Mouse (Mus musculus): Measurements from ENCODE around the gene Rad51. TPM values are rescaled to one million over a fixed set of nuclear protein-coding genes. Genes with fewer than 3 reads are reported as not detected.

Rad51 gene
- total and polyA plus RNA-seq, 3 experiments: 0.44 to 1.0 (median 0.48) TPM

DNA sequence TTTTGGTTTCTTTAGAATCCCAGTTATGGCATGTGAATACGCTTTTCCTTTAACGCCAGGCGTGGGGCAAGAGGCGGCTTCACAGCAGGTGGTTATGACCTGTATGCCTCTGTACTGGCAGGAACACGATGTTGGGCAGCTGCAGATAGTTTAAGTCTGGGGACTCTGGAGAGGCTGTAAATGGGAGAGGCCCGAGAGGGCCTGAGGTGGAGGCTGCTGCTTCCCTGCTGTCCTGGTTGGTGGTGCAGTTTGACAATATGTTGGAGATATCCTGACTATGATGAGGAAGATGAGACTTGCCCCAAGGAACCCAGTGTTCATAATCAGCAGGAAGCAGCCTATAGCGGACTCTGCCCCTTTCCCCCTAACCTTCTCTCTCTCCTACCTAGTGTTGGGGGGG, 70.3 kb downstream of the Rad51 start:
- 93% methylated on average over 7 of the region's 7 CpGs for WGBS
- Histone ChIP-seq H3K4me3 (no peak overlapping the region), H3K4me1 (ENCODE audit: control insufficient read depth, insufficient read depth, low read length) (no peaks in the 10 kb centered on the region), H3K79me2 (replicated peaks; ENCODE audit: control insufficient read depth, insufficient read depth, low read length) (no peaks in the 10 kb centered on the region), H3K27ac (no peak overlapping the region), H3K27me3 (ENCODE audit: control insufficient read depth, insufficient read depth, low read length) (no peaks in the 10 kb centered on the region), H3K9ac (ENCODE audit: low read depth, low read length) (no peak overlapping the region), H3K36me3 (ENCODE audit: control insufficient read depth, insufficient read depth, low read length) (no peaks in the 10 kb centered on the region)
- intact Hi-C loops (cut with DNase I): loop anchor here (10.0 kb wide), 1 partner anchor 418 kb away; the partner anchor contains the start of gene Ccdc9b
- DNase-seq: no peak
- TF ChIP-seq EP300 (IDR thresholded peaks at IDR 0.05; ENCODE audit: insufficient read depth, low read depth, low read length) (no peak), CTCF (IDR thresholded peaks at IDR 0.05) (no peak)

DNA sequence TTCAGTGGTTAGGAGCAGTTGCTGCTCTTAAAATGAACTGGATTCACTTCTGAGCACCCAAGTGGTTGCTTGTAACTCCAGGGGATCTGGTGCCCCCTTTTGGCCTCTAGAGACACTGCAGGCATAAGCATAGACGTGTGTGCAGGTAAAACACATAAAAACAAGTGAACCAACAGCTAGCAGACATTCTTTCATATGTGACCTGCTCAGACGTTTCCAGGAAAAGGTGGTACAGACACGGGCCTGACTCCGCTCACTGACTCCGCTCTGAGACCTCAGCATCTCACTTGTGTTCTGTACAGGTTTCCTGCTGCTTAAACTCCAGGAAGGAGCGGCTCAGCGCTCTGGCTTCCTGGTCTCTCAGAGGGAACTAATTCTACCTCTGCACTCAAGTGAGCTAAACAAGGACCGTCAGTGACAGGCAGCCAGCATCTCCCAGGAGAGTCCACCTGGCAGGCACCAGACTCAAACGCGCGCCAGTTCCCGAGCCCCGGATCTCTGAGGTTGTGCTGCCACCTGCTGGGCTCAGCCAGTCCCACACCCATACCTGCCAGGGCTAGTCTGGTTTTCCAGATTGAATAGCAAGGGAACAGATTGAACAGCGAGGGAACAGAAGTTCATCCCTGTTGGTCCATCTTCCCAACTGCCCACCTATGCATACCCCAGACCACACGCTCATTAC, 76.6 kb downstream of the Rad51 start:
- DNase-seq: peak; percentile 85 to 92
- no peaks in the 10 kb centered on the region for H3K27me3 ChIP-seq (ENCODE audit: control insufficient read depth, insufficient read depth, low read length)
- WGBS: 3% methylated on average over 15 of the region's 15 CpGs
- no peak overlapping the region for H3K27ac ChIP-seq
- peak overlapping the region; percentile 26; the same call in 1 of the 2 replicates for H3K4me3 ChIP-seq
- no peaks in the 10 kb centered on the region for H3K79me2 ChIP-seq (replicated peaks; ENCODE audit: control insufficient read depth, insufficient read depth, low read length)
- no peaks in the 10 kb centered on the region for H3K36me3 ChIP-seq (ENCODE audit: control insufficient read depth, insufficient read depth, low read length)
- intact Hi-C loops (cut with DNase I): loop anchor here (2.0 to 10.0 kb wide), 5 partner anchors 22 to 424 kb away; partner anchors contain the start of genes Ccdc9b, Gchfr and Rad51
- H3K4me1 ChIP-seq (ENCODE audit: control insufficient read depth, insufficient read depth, low read length): peaks cover 1% of the 10 kb centered on the region; the same call in 1 of the 2 replicates
- H3K9ac ChIP-seq (ENCODE audit: low read depth, low read length): no peak overlapping the region
- TF ChIP-seq EP300 (IDR thresholded peaks at IDR 0.05; ENCODE audit: insufficient read depth, low read depth, low read length) (peak; percentile 67; the same call in 1 of the 2 replicates), CTCF (IDR thresholded peaks at IDR 0.05) (peak; percentile 66), POLR2A (IDR thresholded peaks at IDR 0.05; ENCODE audit: insufficient read depth, low read depth, low read length) (no peak)

DNA sequence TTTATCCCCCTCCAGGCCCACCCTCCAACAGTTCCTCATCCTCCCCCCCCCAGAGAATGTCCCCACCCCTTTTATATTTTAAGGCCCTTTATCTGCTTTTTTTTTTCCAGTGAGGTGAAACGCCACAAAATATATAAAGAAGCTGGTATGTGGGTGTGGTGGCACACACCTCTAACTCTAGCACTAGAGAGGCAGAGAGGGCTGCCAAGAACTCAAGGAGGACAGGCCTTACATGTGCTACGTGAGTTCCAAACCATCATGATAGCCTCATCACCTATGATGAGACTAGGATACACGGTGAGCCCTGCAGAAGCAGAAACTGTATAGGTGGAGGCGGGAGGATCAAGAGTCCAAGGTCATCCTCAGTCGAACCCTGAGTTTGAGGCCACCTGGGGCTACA, 78.4 kb downstream of the Rad51 start:
- WGBS: 72% methylated on average over 5 of the region's 5 CpGs
- DNase-seq: no peak
- TF ChIP-seq EP300 (IDR thresholded peaks at IDR 0.05; ENCODE audit: insufficient read depth, low read depth, low read length): no peak
- TF ChIP-seq CTCF (IDR thresholded peaks at IDR 0.05): no peak
- no peak for TF ChIP-seq POLR2A (IDR thresholded peaks at IDR 0.05; ENCODE audit: insufficient read depth, low read depth, low read length)
- Histone ChIP-seq H3K9ac (ENCODE audit: low read depth, low read length) (no peak overlapping the region), H3K27ac (no peak overlapping the region), H3K36me3 (ENCODE audit: control insufficient read depth, insufficient read depth, low read length) (no peaks in the 10 kb centered on the region), H3K27me3 (ENCODE audit: control insufficient read depth, insufficient read depth, low read length) (no peaks in the 10 kb centered on the region), H3K79me2 (replicated peaks; ENCODE audit: control insufficient read depth, insufficient read depth, low read length) (no peaks in the 10 kb centered on the region), H3K4me3 (no peak overlapping the region), H3K4me1 (ENCODE audit: control insufficient read depth, insufficient read depth, low read length) (peaks cover 1% of the 10 kb centered on the region; the same call in 1 of the 2 replicates)
- intact Hi-C loops (cut with DNase I): no loop called here

DNA sequence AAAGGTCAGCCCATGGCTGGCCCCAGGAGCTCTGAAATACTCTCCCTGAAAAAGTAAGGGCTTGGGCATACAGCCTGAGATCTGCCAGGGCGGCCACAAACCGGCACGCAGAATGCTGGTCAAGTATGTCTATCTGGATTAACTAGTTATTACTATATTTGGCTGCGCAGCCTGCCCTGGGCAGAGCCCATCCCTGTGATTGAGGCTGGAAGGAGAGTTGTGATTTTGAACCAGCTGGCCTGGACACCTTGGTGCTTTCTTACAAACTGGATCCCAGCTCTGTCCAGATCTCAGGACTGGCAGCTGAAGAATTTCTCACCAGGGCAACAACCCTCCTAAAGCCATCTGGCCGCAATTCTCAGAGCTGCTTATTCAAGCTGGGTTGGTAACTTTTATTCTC, 81.5 kb downstream of the Rad51 start:
- Histone ChIP-seq H3K79me2 (replicated peaks; ENCODE audit: control insufficient read depth, insufficient read depth, low read length) (no peaks in the 10 kb centered on the region), H3K27ac (peak overlapping the region; percentile 47), H3K36me3 (ENCODE audit: control insufficient read depth, insufficient read depth, low read length) (no peaks in the 10 kb centered on the region), H3K4me1 (ENCODE audit: control insufficient read depth, insufficient read depth, low read length) (peaks cover 4% of the 10 kb centered on the region), H3K4me3 (no peak overlapping the region), H3K27me3 (ENCODE audit: control insufficient read depth, insufficient read depth, low read length) (no peaks in the 10 kb centered on the region), H3K9ac (ENCODE audit: low read depth, low read length) (no peak overlapping the region)
- intact Hi-C loops (cut with DNase I): no loop called here
- DNase-seq: peak in 1 of 2 experiments; percentile 35
- no peak for TF ChIP-seq EP300 (IDR thresholded peaks at IDR 0.05; ENCODE audit: insufficient read depth, low read depth, low read length)
- no peak for TF ChIP-seq CTCF (IDR thresholded peaks at IDR 0.05)
- no peak for TF ChIP-seq POLR2A (IDR thresholded peaks at IDR 0.05; ENCODE audit: insufficient read depth, low read depth, low read length)
- 64% methylated on average over 5 of the region's 5 CpGs for WGBS

DNA sequence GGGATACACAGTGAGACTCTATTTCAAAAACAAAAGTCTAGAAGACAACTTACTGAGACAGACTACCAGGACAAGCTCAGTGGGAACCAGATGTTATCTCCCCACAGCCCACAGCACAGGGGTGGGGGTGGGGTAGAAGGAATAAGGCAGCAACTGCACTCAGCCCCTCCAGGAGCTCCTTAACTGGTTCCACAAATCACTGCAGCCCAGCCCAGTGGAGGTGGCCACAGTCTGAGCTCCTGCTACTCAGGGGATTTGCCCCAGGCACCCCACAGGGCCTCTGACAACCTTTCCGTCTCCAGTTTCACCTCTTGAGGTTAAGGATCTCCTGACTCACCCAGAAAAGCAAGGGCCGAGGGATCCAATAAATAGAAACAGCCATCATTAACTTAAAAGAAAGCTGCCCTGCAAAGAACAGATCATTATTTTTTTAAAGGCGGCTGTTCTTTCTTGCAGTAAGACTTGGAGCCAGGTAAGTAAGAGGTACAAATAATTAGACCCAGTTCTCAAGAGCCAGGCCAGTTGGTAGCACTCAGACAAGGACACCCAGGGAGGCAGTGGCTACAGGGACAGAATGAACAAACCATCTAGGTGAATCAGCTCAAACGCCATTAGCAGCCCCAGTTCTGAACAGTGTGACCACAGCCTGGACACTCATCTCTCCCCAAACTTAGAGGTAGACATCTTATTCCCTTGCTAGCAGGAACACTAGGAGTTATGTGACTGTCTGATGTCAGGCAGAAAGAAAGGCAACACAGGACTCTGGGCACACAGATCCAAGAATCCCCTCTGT, 83.9 kb downstream of the Rad51 start:
- H3K9ac ChIP-seq (ENCODE audit: low read depth, low read length): no peak overlapping the region
- no peaks in the 10 kb centered on the region for H3K27me3 ChIP-seq (ENCODE audit: control insufficient read depth, insufficient read depth, low read length)
- DNase-seq: no peak
- H3K4me1 ChIP-seq (ENCODE audit: control insufficient read depth, insufficient read depth, low read length): peaks cover 4% of the 10 kb centered on the region
- H3K36me3 ChIP-seq (ENCODE audit: control insufficient read depth, insufficient read depth, low read length): no peaks in the 10 kb centered on the region
- 80% methylated on average over 4 of the region's 4 CpGs for WGBS
- no peak overlapping the region for H3K27ac ChIP-seq
- H3K79me2 ChIP-seq (replicated peaks; ENCODE audit: control insufficient read depth, insufficient read depth, low read length): no peaks in the 10 kb centered on the region; the same call in 1 of the 2 replicates
- intact Hi-C loops (cut with DNase I): no loop called here
- no peak overlapping the region for H3K4me3 ChIP-seq
- TF ChIP-seq CTCF (IDR thresholded peaks at IDR 0.05) (no peak), EP300 (IDR thresholded peaks at IDR 0.05; ENCODE audit: insufficient read depth, low read depth, low read length) (no peak), POLR2A (IDR thresholded peaks at IDR 0.05; ENCODE audit: insufficient read depth, low read depth, low read length) (no peak)

Other genes with a start within 250 kb of the Rad51 start
- 10 to 100 TPM; 14.8 to 20.1 TPM for gene Bahd1, start 212.4 kb upstream of the Rad51 start, total RNA-seq (2021)
- 9.5 and 9.9 TPM in 2 replicates for gene Bahd1, start 212.4 kb upstream of the Rad51 start, polyA plus RNA-seq (2012; rRNA removed)
- 1 to 10 TPM; 7.8 to 8.2 TPM for gene Chst14, start 186.3 kb upstream of the Rad51 start, total RNA-seq (2021)
- 9.5 and 10.4 TPM in 2 replicates for gene Chst14, start 186.3 kb upstream of the Rad51 start, polyA plus RNA-seq (2012; rRNA removed)
- 10 to 100 TPM in 1 of 2 experiments, 1 to 10 TPM in 1; 9.7 to 10.9 TPM for gene Ccdc32, start 83.4 kb upstream of the Rad51 start, total RNA-seq (2021)
- gene Ccdc32, start 83.4 kb upstream of the Rad51 start, polyA plus RNA-seq (2012; rRNA removed): 5.2 and 10.8 TPM in 2 replicates
- gene Rpusd2, start 78.0 kb upstream of the Rad51 start, total RNA-seq (2021): 1 to 10 TPM; 4.1 to 5.1 TPM
- 3.4 and 5.7 TPM in 2 replicates for gene Rpusd2, start 78.0 kb upstream of the Rad51 start, polyA plus RNA-seq (2012; rRNA removed)
- gene Knl1, start 65.7 kb upstream of the Rad51 start, total RNA-seq (2021): under 1 TPM; 0.39 to 0.48 TPM
- 0.02 and 0.06 TPM in 2 replicates for gene Knl1, start 65.7 kb upstream of the Rad51 start, polyA plus RNA-seq (2012; rRNA removed)
- 10 to 100 TPM; 20.0 to 20.1 TPM for gene Rmdn3, start 44.2 kb downstream of the Rad51 start, total RNA-seq (2021)
- gene Rmdn3, start 44.2 kb downstream of the Rad51 start, polyA plus RNA-seq (2012; rRNA removed): 9.0 and 12.4 TPM in 2 replicates
- 10 to 100 TPM in 1 of 2 experiments, 1 to 10 TPM in 1; 8.0 to 10.2 TPM for gene Gchfr, start 55.0 kb downstream of the Rad51 start, total RNA-seq (2021)
- gene Gchfr, start 55.0 kb downstream of the Rad51 start, polyA plus RNA-seq (2012; rRNA removed): 19.3 and 28.8 TPM in 2 replicates
- not detected for gene Gm14137, start 61.7 kb downstream of the Rad51 start, total RNA-seq (2021)
- gene Gm14137, start 61.7 kb downstream of the Rad51 start, polyA plus RNA-seq (2012; rRNA removed): 0.04 TPM in 1 of 2 replicates, not detected in the other
- 10 to 100 TPM in 1 of 2 experiments, 1 to 10 TPM in 1; 8.5 to 11.6 TPM for gene Zfyve19, start 95.8 kb downstream of the Rad51 start, total RNA-seq (2021)
- gene Zfyve19, start 95.8 kb downstream of the Rad51 start, polyA plus RNA-seq (2012; rRNA removed): 17.1 and 25.2 TPM in 2 replicates
- 10 to 100 TPM in 1 of 2 experiments, 1 to 10 TPM in 1; 9.3 to 10.1 TPM for gene Dnajc17, start 96.0 kb downstream of the Rad51 start, total RNA-seq (2021)
- 2.5 and 4.1 TPM in 2 replicates for gene Dnajc17, start 96.0 kb downstream of the Rad51 start, polyA plus RNA-seq (2012; rRNA removed)
- gene Ppp1r14d, start 117.1 kb downstream of the Rad51 start, total RNA-seq (2021): not detected
- gene Ppp1r14d, start 117.1 kb downstream of the Rad51 start, polyA plus RNA-seq (2012; rRNA removed): not detected in 2 replicates
- gene Spint1, start 124.6 kb downstream of the Rad51 start, total RNA-seq (2021): not detected
- gene Spint1, start 124.6 kb downstream of the Rad51 start, polyA plus RNA-seq (2012; rRNA removed): 0.32 and 1.1 TPM in 2 replicates
- not detected for gene Rhov, start 158.5 kb downstream of the Rad51 start, total RNA-seq (2021)
- gene Rhov, start 158.5 kb downstream of the Rad51 start, polyA plus RNA-seq (2012; rRNA removed): 0.12 TPM in 1 of 2 replicates, not detected in the other
- gene Vps18, start 175.9 kb downstream of the Rad51 start, total RNA-seq (2021): 10 to 100 TPM; 12.2 TPM
- 10.2 and 12.6 TPM in 2 replicates for gene Vps18, start 175.9 kb downstream of the Rad51 start, polyA plus RNA-seq (2012; rRNA removed)
- gene Dll4, start 213.0 kb downstream of the Rad51 start, total RNA-seq (2021): 10 to 100 TPM; 13.7 to 15.8 TPM
- 22.0 and 35.8 TPM in 2 replicates for gene Dll4, start 213.0 kb downstream of the Rad51 start, polyA plus RNA-seq (2012; rRNA removed)
- 10 to 100 TPM in 1 of 2 experiments, 1 to 10 TPM in 1; 5.6 to 13.7 TPM for gene Chac1, start 238.4 kb downstream of the Rad51 start, total RNA-seq (2021)
- gene Chac1, start 238.4 kb downstream of the Rad51 start, polyA plus RNA-seq (2012; rRNA removed): 6.2 and 8.1 TPM in 2 replicates

Data from heart, adult 2 months (tissue).